Mouse (Mus musculus): ENCODE results near the gene Scyl1. TPM values are rescaled to one million over a fixed set of nuclear protein-coding genes. Genes with fewer than 3 reads are reported as not detected.

Gene Scyl1
- polyA plus RNA-seq, 1 experiment = 123 TPM

DNA sequence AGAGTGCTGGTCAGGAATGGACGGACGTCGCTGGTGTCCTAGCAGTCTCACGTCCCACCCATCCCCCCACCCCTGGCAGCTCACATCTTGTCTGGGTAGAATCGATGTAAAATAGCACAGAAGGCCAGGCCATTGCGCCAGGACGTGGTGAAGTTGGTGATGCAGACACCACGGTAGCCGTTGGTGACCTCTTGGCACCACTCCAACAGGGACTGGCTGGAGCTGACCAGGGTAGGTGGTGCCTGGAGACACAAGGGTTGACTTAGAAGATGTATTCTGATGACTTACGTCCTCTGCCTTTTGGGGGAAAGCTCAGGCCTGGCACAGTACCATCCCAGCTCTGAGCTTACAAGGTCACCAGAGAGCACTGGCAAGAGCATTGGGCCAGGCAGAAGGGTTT, 54.3 kb downstream of the Scyl1 start:
- DNase-seq (ENCODE audit: low spot score) = no peak

DNA sequence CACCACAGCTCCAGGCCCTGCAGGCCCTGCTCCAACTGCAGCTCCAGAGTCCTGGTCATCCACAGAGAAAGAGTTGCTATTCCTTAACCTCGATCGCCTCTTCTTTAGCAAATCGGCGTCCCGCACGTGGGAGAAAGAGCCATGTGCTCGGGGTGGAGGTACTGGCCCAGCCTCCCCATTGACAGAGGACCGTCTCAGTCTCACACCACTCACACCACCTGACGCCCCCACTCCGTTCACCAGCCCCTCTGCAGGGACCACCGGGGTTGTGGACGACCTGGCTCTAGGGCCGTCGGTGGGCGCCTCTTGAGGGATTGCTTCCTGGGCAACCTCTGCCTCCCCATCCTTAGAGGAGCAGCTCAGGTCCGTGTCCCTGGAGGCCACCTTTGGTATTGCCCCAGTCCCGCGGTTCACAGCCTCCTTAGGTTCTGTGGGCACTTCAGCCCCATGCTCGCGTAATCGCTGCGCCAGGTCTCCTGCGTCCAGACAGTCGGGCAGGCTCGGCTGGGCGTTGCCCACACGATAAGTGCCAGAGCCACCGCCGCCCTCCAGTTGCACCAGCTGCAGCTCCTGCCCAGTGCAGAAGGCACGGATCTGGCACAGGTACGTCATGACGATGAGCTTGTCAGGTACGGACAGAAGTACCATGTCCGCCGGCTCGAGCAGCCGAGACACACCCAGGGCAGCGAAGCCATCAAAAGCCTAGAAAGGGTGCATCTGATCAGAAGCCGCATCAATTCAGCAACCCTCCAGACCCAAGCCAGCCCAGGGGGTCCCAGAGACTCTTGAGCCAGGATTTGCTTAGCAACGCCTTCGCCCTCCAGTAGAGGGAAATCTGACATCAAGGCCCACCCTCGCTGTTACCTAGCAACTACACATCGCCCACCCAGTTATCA, 55.2 kb downstream of the Scyl1 start:
- no peak for DNase-seq (ENCODE audit: low spot score)

DNA sequence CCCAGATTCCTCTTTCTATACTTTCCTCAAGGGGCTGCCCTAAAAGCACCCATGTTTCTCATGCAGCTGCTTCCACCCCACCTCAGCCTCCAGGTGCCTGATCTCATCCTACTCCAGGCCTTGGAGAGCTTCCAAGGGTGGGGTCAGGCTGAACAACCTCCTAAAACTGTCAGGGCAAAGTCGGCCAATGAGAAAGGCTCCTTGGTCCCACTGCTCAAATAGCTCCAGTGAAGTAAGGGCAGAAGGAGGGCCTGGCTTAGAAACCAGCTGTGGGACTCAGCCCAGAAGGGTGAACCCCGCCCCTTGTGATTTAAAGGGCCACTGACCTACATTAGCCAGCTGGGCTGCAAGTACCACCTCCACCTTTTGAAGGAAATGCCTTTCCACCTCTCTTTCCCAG, 57.5 kb downstream of the Scyl1 start:
- DNase-seq (ENCODE audit: low spot score) = no peak

DNA sequence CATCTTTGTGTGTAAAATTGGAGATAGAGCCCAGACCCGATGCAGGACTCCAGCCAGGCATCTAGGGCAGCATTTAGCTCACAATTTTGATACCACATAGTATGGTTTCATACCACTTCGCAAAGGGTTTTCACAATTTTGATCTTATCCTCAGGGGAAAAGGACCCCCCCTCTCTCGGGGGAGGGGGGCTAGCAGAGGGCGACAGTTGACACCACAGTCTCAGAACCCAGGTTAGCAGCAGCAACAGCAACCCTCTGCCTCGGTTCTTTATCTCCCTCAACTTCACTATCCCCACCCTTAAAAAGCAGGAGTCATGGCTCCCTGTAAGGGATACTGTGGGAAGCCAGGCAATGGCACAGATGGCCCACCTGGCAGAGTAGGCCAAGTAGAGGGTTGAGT, 58.0 kb downstream of the Scyl1 start:
- DNase-seq (ENCODE audit: low spot score) = no peak

DNA sequence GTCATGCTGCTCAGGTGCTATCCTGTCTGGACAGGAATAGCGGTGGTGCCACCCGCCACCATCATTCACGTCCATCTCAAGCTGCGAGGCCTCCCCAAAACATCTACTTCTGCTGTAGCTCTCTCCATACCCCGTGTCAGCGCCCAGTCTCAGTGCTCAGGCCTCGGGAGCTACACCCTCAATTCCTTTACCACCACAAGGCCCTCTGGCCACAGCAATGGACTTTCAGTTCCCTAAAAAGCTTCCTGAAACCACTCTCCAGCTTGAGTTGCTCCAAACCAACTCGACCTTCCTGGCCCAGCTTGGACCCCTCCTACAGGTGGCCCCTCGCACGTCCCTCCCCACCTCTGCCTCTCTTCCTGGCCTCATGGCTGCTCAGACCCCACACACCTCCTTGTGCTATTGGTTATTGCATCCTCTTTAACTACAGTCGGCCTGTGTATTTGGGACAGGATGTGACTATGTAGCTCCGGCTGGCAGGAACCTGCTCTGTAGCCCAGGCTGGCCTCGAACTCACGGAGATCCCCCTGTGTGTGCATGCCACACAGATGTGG, 59.2 kb downstream of the Scyl1 start:
- DNase-seq (ENCODE audit: low spot score) = no peak

DNA sequence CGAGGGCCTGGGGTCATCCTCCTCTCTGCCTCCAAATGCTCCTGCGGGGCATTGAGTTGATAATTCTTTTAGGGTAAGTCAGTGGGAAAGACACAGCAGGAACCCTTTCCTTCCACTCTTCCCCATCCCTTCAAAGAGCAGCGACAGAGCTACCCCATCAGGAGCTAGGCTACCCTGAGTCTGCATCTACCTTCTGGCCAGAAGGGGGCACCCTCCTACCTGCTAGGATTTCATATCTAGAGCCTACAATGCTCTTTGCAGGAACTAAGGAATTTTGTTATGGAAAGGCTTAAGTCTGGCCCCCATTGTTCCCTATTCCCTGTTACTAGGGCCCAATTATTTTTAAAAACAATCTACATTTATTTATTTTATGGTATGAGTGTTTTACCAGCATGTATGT, 60.0 kb downstream of the Scyl1 start:
- DNase-seq (ENCODE audit: low spot score) = no peak

DNA sequence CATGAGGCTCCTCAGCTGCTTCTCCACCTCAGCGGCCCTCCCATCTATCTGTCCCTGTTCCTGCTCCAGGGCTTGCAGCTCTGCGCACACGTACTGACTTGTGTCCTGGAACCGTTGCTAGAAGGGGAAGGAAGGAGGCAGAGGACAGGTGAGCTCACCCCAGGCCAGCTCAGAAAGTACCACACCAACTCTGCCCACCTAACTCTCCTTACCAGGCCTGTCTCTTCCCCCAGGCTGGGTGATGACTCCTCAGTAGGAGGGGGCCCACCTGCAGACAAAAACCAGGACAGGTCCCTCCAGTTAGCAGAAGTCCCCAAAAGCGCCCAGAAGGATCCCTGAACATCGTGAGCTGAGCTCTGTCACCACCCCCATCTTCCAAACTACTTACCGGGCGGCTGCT, 60.6 kb downstream of the Scyl1 start:
- no peak for DNase-seq (ENCODE audit: low spot score)

DNA sequence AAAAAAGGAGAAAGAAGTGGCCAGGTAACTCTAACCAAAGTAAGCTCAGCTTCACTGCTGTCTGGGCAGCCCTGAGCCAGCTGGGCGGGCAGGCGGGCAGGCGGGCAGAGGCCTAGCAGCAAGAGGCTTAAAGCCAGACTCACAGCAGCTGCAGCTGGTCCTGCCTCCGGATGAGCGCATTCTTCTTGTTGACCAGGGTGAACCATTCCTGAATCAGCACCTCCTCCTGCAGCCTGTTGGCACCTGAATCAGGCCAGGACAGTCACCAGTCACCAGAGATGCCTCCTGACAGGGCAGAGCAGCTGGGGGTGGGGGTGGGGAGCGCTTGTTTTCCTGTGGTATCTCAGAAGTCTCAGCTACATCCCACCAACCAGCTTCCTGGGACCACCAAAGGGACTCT, 61.2 kb downstream of the Scyl1 start:
- DNase-seq (ENCODE audit: low spot score) = no peak

Other genes starting within 250 kb of the Scyl1 start
- gene Ovol1, start 210.8 kb downstream of the Scyl1 start, polyA plus RNA-seq (2012; rRNA removed) = 4.7 and 5.1 TPM in 2 replicates
- 4.8 and 7.1 TPM in 2 replicates for gene Ap5b1, start 203.4 kb downstream of the Scyl1 start, polyA plus RNA-seq (2012; rRNA removed)
- gene Rnaseh2c, start 169.5 kb downstream of the Scyl1 start, polyA plus RNA-seq (2012; rRNA removed) = 38.2 and 41.2 TPM in 2 replicates
- gene Kat5, start 161.2 kb downstream of the Scyl1 start, polyA plus RNA-seq (2012; rRNA removed) = 60.1 and 67.7 TPM in 2 replicates
- gene Rela, start 133.9 kb downstream of the Scyl1 start, polyA plus RNA-seq (2012; rRNA removed) = 58.3 and 64.0 TPM in 2 replicates
- 17.3 and 19.6 TPM in 2 replicates for gene Sipa1, start 107.7 kb downstream of the Scyl1 start, polyA plus RNA-seq (2012; rRNA removed)
- gene Map3k11, start 82.7 kb downstream of the Scyl1 start, polyA plus RNA-seq (2012; rRNA removed) = 19.9 and 22.0 TPM in 2 replicates
- 40.5 and 53.5 TPM in 2 replicates for gene Pcnx3, start 82.5 kb downstream of the Scyl1 start, polyA plus RNA-seq (2012; rRNA removed)
- 0.13 and 0.25 TPM in 2 replicates for gene Kcnk7, start 67.1 kb downstream of the Scyl1 start, polyA plus RNA-seq (2012; rRNA removed)
- gene Ehbp1l1, start 45.1 kb downstream of the Scyl1 start, polyA plus RNA-seq (2012; rRNA removed) = 97.4 and 116 TPM in 2 replicates
- gene Fam89b, start 41.8 kb downstream of the Scyl1 start, polyA plus RNA-seq (2012; rRNA removed) = 66.3 and 79.4 TPM in 2 replicates
- gene Ltbp3, start 30.5 kb downstream of the Scyl1 start, polyA plus RNA-seq (2012; rRNA removed) = 132 and 164 TPM in 2 replicates
- 20.7 and 21.6 TPM in 2 replicates for gene Frmd8, start 103.9 kb upstream of the Scyl1 start, polyA plus RNA-seq (2012; rRNA removed)
- gene Slc25a45, start 106.4 kb upstream of the Scyl1 start, polyA plus RNA-seq (2012; rRNA removed) = 19.2 and 25.1 TPM in 2 replicates
- gene Tigd3, start 122.7 kb upstream of the Scyl1 start, polyA plus RNA-seq (2012; rRNA removed) = 0.69 and 0.87 TPM in 2 replicates
- 87.5 and 102 TPM in 2 replicates for gene Dpf2, start 141.6 kb upstream of the Scyl1 start, polyA plus RNA-seq (2012; rRNA removed)
- 22.9 and 26.2 TPM in 2 replicates for gene Cdc42ep2, start 153.4 kb upstream of the Scyl1 start, polyA plus RNA-seq (2012; rRNA removed)
- gene Pola2, start 192.8 kb upstream of the Scyl1 start, polyA plus RNA-seq (2012; rRNA removed) = 32.8 and 41.0 TPM in 2 replicates
- 0.12 and 0.21 TPM in 2 replicates for gene Slc22a20, start 214.7 kb upstream of the Scyl1 start, polyA plus RNA-seq (2012; rRNA removed)
- gene Capn1, start 244.5 kb upstream of the Scyl1 start, polyA plus RNA-seq (2012; rRNA removed) = 116 and 118 TPM in 2 replicates